12 mouse cellular contexts compared by ENCODE assay signal in the genomic region with DNA sequence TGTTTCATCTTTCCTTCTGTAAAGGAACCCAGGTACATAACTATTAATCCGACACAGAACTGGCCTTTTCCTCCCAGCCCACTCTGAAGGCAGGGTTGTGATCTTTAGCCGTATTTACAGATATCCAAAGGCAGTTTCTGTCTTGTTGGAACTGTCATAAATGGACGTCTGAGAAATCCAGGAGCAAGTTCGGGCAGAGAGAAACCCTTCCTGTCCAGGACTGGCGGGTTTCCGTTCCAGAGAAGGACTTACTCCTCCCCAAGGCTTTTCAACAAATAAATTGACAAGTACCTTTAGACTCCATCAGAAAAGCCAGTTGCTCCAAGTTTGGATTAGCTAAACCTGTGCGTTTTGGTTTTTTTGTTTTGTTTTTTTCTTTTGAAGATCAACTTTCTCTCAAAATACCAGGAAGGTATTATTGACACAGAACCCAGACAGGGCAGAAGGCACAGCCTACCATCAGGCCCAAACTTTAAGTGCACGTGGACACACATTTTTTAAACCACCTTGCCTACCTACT. TPM values are rescaled to one million over a fixed set of nuclear protein-coding genes. Genes with fewer than 3 reads are reported as not detected.
DNase-seq lines count a peak whose midpoint lies in the region; ATAC-seq and TF ChIP-seq lines count a peak whose summit lies in the region.
"Had no signal": no experiment of that assay in that cellular context is flagged by ENCODE, and none has a peak within 500 bp of the region (broad histone marks: within the 10 kb centered on the region; RNA-seq: fewer than 3 reads in every experiment).

No protein-coding gene starts in this region.

- no peak for ATAC-seq in heart, embryonic 11.5 days (replicated peaks; ENCODE audit: insufficient number of reproducible peaks, low FRiP score, low TSS enrichment)
- ATAC-seq in kidney, embryonic 16.5 days (ENCODE audit: low FRiP score, low TSS enrichment), result no peak
- ATAC-seq in forebrain, embryonic 11.5 days (replicated peaks; ENCODE audit: low FRiP score), result no peak
- no peak for ATAC-seq in limb, embryonic 13.5 days (ENCODE audit: low FRiP score, low read depth)
- ATAC-seq: liver, embryonic 12.5 days had no signal

- TF ChIP-seq POLR2A in kidney, adult 2 months (IDR thresholded peaks at IDR 0.05; ENCODE audit: low read depth, low read length), result no peak
- TF ChIP-seq POLR2A in thymus, adult 2 months (IDR thresholded peaks at IDR 0.05; ENCODE audit: control insufficient read depth, extremely low read depth, insufficient read depth, low read length, poor library complexity), result no peak

- 0 out of 2 replicates have a peak overlapping the region, but pooled peaks have one; percentile 2 for H3K4me3 ChIP-seq in heart, embryonic 11.5 days (ENCODE audit: low read depth, low read length)
- H3K4me3 ChIP-seq in kidney, embryonic 16.5 days (ENCODE audit: low read length), result no peak overlapping the region
- H3K4me3 ChIP-seq in kidney, adult 2 months (ENCODE audit: insufficient read depth, low read depth, low read length), result no peak overlapping the region
- H3K4me3 ChIP-seq in forebrain, embryonic 11.5 days (ENCODE audit: low read depth, low read length), result no peak overlapping the region
- H3K4me3 ChIP-seq in limb, embryonic 13.5 days, result no peak overlapping the region
- H3K4me3 ChIP-seq in thymus, adult 2 months (ENCODE audit: control insufficient read depth, insufficient read depth, low read length), result no peak overlapping the region
- H3K4me3 ChIP-seq: liver, embryonic 12.5 days had no signal

- peak overlapping the region; percentile 90 for H3K4me2 ChIP-seq in heart, embryonic 11.5 days
- H3K4me2 ChIP-seq in kidney, embryonic 16.5 days (replicated peaks; ENCODE audit: low read depth, low read length), result 0 out of 2 replicates have a peak overlapping the region, but pooled peaks have one; percentile 1
- H3K4me2 ChIP-seq in forebrain, embryonic 11.5 days (ENCODE audit: low read depth, low read length, severe bottlenecking), result no peak overlapping the region; the same call in 1 of the 2 replicates
- peak overlapping the region; percentile 86; the same call in 1 of the 2 replicates for H3K4me2 ChIP-seq in limb, embryonic 13.5 days (replicated peaks)
- H3K4me2 ChIP-seq: liver, embryonic 12.5 days had no signal

- no peaks in the 10 kb centered on the region for H3K36me3 ChIP-seq in heart, embryonic 11.5 days (ENCODE audit: control insufficient read depth, insufficient read depth, low read length)
- no peaks in the 10 kb centered on the region for H3K36me3 ChIP-seq in kidney, embryonic 16.5 days (ENCODE audit: insufficient read depth, low read length)
- H3K36me3 ChIP-seq in kidney, adult 2 months (ENCODE audit: control insufficient read depth, insufficient read depth, low read length), result no peaks in the 10 kb centered on the region
- H3K36me3 ChIP-seq in forebrain, embryonic 11.5 days (ENCODE audit: control insufficient read depth, insufficient read depth, low read length), result no peaks in the 10 kb centered on the region
- H3K36me3 ChIP-seq in limb, embryonic 13.5 days, result no peaks in the 10 kb centered on the region
- H3K36me3 ChIP-seq in thymus, adult 2 months (ENCODE audit: control insufficient read depth, insufficient read depth, low read length), result peaks cover 81% of the 10 kb centered on the region
- H3K36me3 ChIP-seq: liver, embryonic 12.5 days had no signal

- H3K4me1 ChIP-seq in heart, embryonic 11.5 days (ENCODE audit: control insufficient read depth, insufficient read depth, low read length), result peaks cover 44% of the 10 kb centered on the region
- peaks cover 64% of the 10 kb centered on the region for H3K4me1 ChIP-seq in kidney, embryonic 16.5 days (ENCODE audit: insufficient read depth, low read length)
- H3K4me1 ChIP-seq in kidney, adult 2 months (ENCODE audit: control insufficient read depth, insufficient read depth, low read length), result peaks cover 3% of the 10 kb centered on the region; the same call in 1 of the 2 replicates
- peaks cover 83% of the 10 kb centered on the region for H3K4me1 ChIP-seq in forebrain, embryonic 11.5 days (replicated peaks; ENCODE audit: control insufficient read depth, insufficient read depth, low read length)
- peaks cover 91% of the 10 kb centered on the region for H3K4me1 ChIP-seq in limb, embryonic 13.5 days
- peaks cover 84% of the 10 kb centered on the region for H3K4me1 ChIP-seq in thymus, adult 2 months (replicated peaks; ENCODE audit: control insufficient read depth, insufficient read depth, low read length)

- H3K27me3 ChIP-seq in heart, embryonic 11.5 days (ENCODE audit: control insufficient read depth, insufficient read depth, low read length), result peaks cover 15% of the 10 kb centered on the region
- no peaks in the 10 kb centered on the region; the same call in 1 of the 2 replicates for H3K27me3 ChIP-seq in kidney, embryonic 16.5 days (ENCODE audit: insufficient read depth, low read length)
- H3K27me3 ChIP-seq in kidney, adult 2 months (replicated peaks; ENCODE audit: control insufficient read depth, insufficient read depth, low read length), result no peaks in the 10 kb centered on the region
- no peaks in the 10 kb centered on the region for H3K27me3 ChIP-seq in forebrain, embryonic 11.5 days (ENCODE audit: control insufficient read depth, insufficient read depth, low read length)
- H3K27me3 ChIP-seq in limb, embryonic 13.5 days, result no peaks in the 10 kb centered on the region
- no peaks in the 10 kb centered on the region for H3K27me3 ChIP-seq in thymus, adult 2 months (ENCODE audit: control insufficient read depth, insufficient read depth, low read length)

- TF ChIP-seq CTCF in kidney, adult 2 months (conservative IDR thresholded peaks at IDR 0.05; ENCODE audit: insufficient read depth, insufficient read length, low read depth, low read length), result no peak
- TF ChIP-seq CTCF in thymus, adult 2 months (IDR thresholded peaks at IDR 0.05; ENCODE audit: borderline replicate concordance, control insufficient read depth, extremely low read depth, insufficient read depth, low read length, poor library complexity), result no peak

- H3K9me3 ChIP-seq in heart, embryonic 11.5 days (replicated peaks; ENCODE audit: control insufficient read depth, low read length), result no peaks in the 10 kb centered on the region
- no peaks in the 10 kb centered on the region for H3K9me3 ChIP-seq in kidney, embryonic 16.5 days (ENCODE audit: low read length)
- no peaks in the 10 kb centered on the region for H3K9me3 ChIP-seq in forebrain, embryonic 11.5 days (ENCODE audit: control insufficient read depth, low read length)
- H3K9me3 ChIP-seq in limb, embryonic 13.5 days, result no peaks in the 10 kb centered on the region
- H3K9me3 ChIP-seq: liver, embryonic 12.5 days had no signal

- DNase-seq in heart, adult 11 months, result no peak
- no peak for DNase-seq in kidney, adult 2 months
- no peak for DNase-seq in forebrain, embryonic 11.5 days (ENCODE audit: low spot score)
- no peak for DNase-seq in ovary, postnatal 36 days (ENCODE audit: low spot score)
- no peak for DNase-seq in thymus, adult 2 months
- DNase-seq: adrenal gland, postnatal 14 days; lung, postnatal 10 days; retina, postnatal 1 day had no signal

- WGBS in heart, embryonic 11.5 days (ENCODE audit: insufficient replicate concordance), result 52% methylated on average over 8 of the region's 8 CpGs
- WGBS in kidney, embryonic 16.5 days, result 56% methylated on average over 8 of the region's 8 CpGs
- 75% methylated on average over 8 of the region's 8 CpGs for WGBS in kidney, adult 2 months
- 43% methylated on average over 8 of the region's 8 CpGs for WGBS in forebrain, embryonic 11.5 days
- 46% methylated on average over 8 of the region's 8 CpGs for WGBS in limb, embryonic 13.5 days
- WGBS in thymus, adult 2 months, result 69% methylated on average over 8 of the region's 8 CpGs

- H3K9ac ChIP-seq in heart, embryonic 11.5 days (ENCODE audit: low read depth, low read length), result no peak overlapping the region
- H3K9ac ChIP-seq in kidney, embryonic 16.5 days (replicated peaks; ENCODE audit: low read length), result no peak overlapping the region; the same call in 1 of the 2 replicates
- H3K9ac ChIP-seq in forebrain, embryonic 11.5 days (ENCODE audit: low read length), result peak overlapping the region; percentile 12; the same call in 1 of the 2 replicates
- H3K9ac ChIP-seq in limb, embryonic 13.5 days, result no peak overlapping the region
- H3K9ac ChIP-seq: liver, embryonic 12.5 days had no signal

- no peak overlapping the region for H3K27ac ChIP-seq in heart, embryonic 11.5 days (ENCODE audit: low read depth, low read length)
- peak overlapping the region; percentile 96 for H3K27ac ChIP-seq in kidney, embryonic 16.5 days (ENCODE audit: low read length)
- no peak overlapping the region for H3K27ac ChIP-seq in kidney, adult 2 months (ENCODE audit: insufficient read depth, low read depth, low read length)
- no peak overlapping the region; the same call in 1 of the 2 replicates for H3K27ac ChIP-seq in forebrain, embryonic 11.5 days (ENCODE audit: low read depth, low read length)
- H3K27ac ChIP-seq in limb, embryonic 13.5 days, result no peak overlapping the region
- H3K27ac ChIP-seq in thymus, adult 2 months (ENCODE audit: control insufficient read depth, insufficient read depth, low read length), result no peak overlapping the region; the same call in none of the 2 replicates
- H3K27ac ChIP-seq: liver, embryonic 12.5 days had no signal

RNA-seq across cellular contexts. Expression of a gene that starts 24.6 kb away (rescaled TPM):
- polyA plus RNA-seq in heart, embryonic 11.5 days (2014; fragmentation: Nextera tagmentation; extraction: Ambion mirVana), result 1.7 and 3.5 TPM in 2 replicates
- polyA plus RNA-seq in kidney, embryonic 16.5 days (2015; fragmentation: Nextera tagmentation; extraction: Ambion mirVana), result 2.6 TPM in 2 replicates
- 4.9 and 5.4 TPM in 2 replicates for polyA plus RNA-seq in kidney, adult 2 months (2012; rRNA removed)
- 19.4 and 24.2 TPM in 2 replicates for polyA plus RNA-seq in forebrain, embryonic 11.5 days (2014; fragmentation: Nextera tagmentation; extraction: Ambion mirVana)
- polyA plus RNA-seq in limb, embryonic 13.5 days (2015; fragmentation: Nextera tagmentation; extraction: Ambion mirVana), result 12.6 and 14.1 TPM in 2 replicates
- polyA plus RNA-seq in thymus, adult 2 months (2012; rRNA removed), result 346 and 564 TPM in 2 replicates

Comparison
In these comparisons a context has a peak if more than half of its experiments do, and no peak if none do; other contexts are left out.
1. RNA of a gene that starts 24.6 kb away (polyA plus RNA-seq): 346 to 564 TPM in thymus, adult 2 months; 19.4 to 24.2 TPM in forebrain, embryonic 11.5 days, 12.6 to 14.1 TPM in limb, embryonic 13.5 days, 4.9 to 5.4 TPM in kidney, adult 2 months, 2.6 TPM in kidney, embryonic 16.5 days and 1.7 to 3.5 TPM in heart, embryonic 11.5 days; every median in the first group is over 10 times any median in the second.